Mouse (Mus musculus) ES-E14 (cell line): Measurements from ENCODE around the gene Sbf2.

Experiments used
- CHD2 ChIP-seq: IDR thresholded peaks from 2 replicates; pipeline ENCODE4 v1.6.1; 2014; ENCODE audit warnings: mild to moderate bottlenecking, low read depth, low read length, inconsistent platforms
- HCFC1 ChIP-seq: IDR thresholded peaks from 2 replicates; pipeline ENCODE4 v1.6.1; 2012; ENCODE audit warnings: low read length, inconsistent platforms, borderline replicate concordance; ENCODE audit not compliant: insufficient read depth
- MAFK ChIP-seq: IDR thresholded peaks from 2 replicates; pipeline ENCODE4 v1.6.1; 2014; ENCODE audit warnings: mild to moderate bottlenecking, low read depth, low read length, inconsistent platforms; ENCODE audit not compliant: insufficient read depth
- ZC3H11A ChIP-seq: IDR thresholded peaks from 2 replicates; pipeline ENCODE4 v1.6.1; 2012; ENCODE audit warnings: low read depth, mild to moderate bottlenecking, inconsistent platforms, low read length, borderline replicate concordance
- ZNF384 ChIP-seq: IDR thresholded peaks from 2 replicates; pipeline ENCODE4 v1.6.1; 2012; ENCODE audit warnings: low read depth, low read length, inconsistent platforms

GRCm38 (mm10) chr7:110645859-110646258 is 31.1 kb upstream of the Sbf2 start:
- TF ChIP-seq MAFK (no peak), ZNF384 (no peak), HCFC1 (no peak), ZC3H11A (no peak), CHD2 (no peak)
